Mouse (Mus musculus) limb, embryonic 11.5 days (tissue): Measurements from ENCODE around the gene Olfr433. TPM values are rescaled to one million over a fixed set of nuclear protein-coding genes. Genes with fewer than 3 reads are reported as not detected.

Experiments used
- ATAC-seq: fragments of 200-750 bp; cut with Nextera tagmentation; 2 replicates; pipeline ENCODE4 v1.8.0; 2017; ENCODE audit warnings: low read depth; ENCODE audit not compliant: insufficient number of reproducible peaks, low FRiP score, low TSS enrichment
- DNase-seq: peaks from one replicate; pipeline ENCODE4 v3.0.0-alpha.2; 2015; ENCODE audit warnings: low spot score
- H3K27ac ChIP-seq: fragments of 300-500 bp; sonication (generic); replicated peaks from 2 replicates; pipeline ENCODE4 v1.5.1; 2014; ENCODE audit warnings: low read depth, mild to moderate bottlenecking, low read length
- H3K27me3 ChIP-seq: fragments of 300-500 bp; sonication (generic); 2 replicates; pipeline ENCODE4 v1.6.1; 2014; ENCODE audit warnings: mild to moderate bottlenecking, low read length, mixed read lengths; ENCODE audit not compliant: control insufficient read depth, insufficient read depth
- H3K36me3 ChIP-seq: fragments of 300-500 bp; sonication (generic); 2 replicates; pipeline ENCODE4 v1.6.1; 2014; ENCODE audit warnings: mild to moderate bottlenecking, low read length, moderate library complexity, mixed read lengths; ENCODE audit not compliant: control insufficient read depth, insufficient read depth
- H3K4me1 ChIP-seq: fragments of 300-500 bp; sonication (generic); 2 replicates; pipeline ENCODE4 v1.6.1; 2014; ENCODE audit warnings: low read length, mixed read lengths; ENCODE audit not compliant: control insufficient read depth, insufficient read depth
- H3K4me2 ChIP-seq: fragments of 300-500 bp; sonication (generic); 2 replicates; pipeline ENCODE4 v1.6.1; 2014; ENCODE audit warnings: low read depth, mild to moderate bottlenecking, moderate library complexity; ENCODE audit not compliant: severe bottlenecking
- H3K4me3 ChIP-seq: fragments of 300-500 bp; sonication (generic); 2 replicates; pipeline ENCODE4 v1.5.1; 2014; ENCODE audit warnings: low read depth, low read length
- H3K9ac ChIP-seq: fragments of 300-500 bp; sonication (generic); 2 replicates; pipeline ENCODE4 v1.6.1; 2014; ENCODE audit warnings: mild to moderate bottlenecking, low read length
- H3K9me3 ChIP-seq: fragments of 300-500 bp; sonication (generic); 2 replicates; pipeline ENCODE4 v1.6.1; 2016; ENCODE audit warnings: low read length; ENCODE audit not compliant: control insufficient read depth
- WGBS: fragments of 180-500 bp; shearing (Covaris S2); extraction: QIAGEN DNeasy Blood & Tissue Kit; methylation state at CpG from one replicate; pipeline ENCODE4 v1.1.7; 2014; 5-methylcytosine and 5-hydroxymethylcytosine counted together
- polyA plus RNA-seq: library from polyadenylated mRNA; unstranded; fragments of >200 nt; fragmentation: Nextera tagmentation; extraction: Ambion mirVana; gene quantifications from 2 replicates; pipeline ENCODE4 v1.2.1, GENCODE M21; 2014

Olfr433 gene
- polyA plus RNA-seq, 1 experiment from 2014 or later: not detected

DNA sequence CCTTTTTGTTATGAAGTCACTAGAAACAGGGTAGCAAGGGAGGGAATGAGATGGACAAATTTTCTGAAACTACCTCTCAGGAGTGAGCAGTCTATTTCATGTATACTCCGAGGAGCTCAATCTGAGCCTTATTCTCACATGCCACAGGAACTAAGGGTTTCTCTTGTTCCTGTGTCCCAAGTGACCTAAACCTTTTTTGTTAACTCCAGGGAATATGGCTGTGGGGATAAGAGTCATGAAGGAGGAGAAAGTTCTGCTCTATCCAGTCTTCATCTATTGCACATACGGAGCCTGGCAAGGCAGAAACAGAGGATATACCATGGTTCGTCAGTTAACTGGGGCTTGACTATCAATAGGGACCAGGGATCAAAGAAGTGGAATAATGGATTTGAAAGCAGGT, 25.8 kb downstream of the Olfr433 start, which contains the start of gene Olfr430:
TSS of gene Olfr430 (plus strand) at position 301 of the 400 bp plus-strand sequence.
- Histone ChIP-seq H3K9ac (no peak within 1 kb of the TSS), H3K4me3 (no peak within 1 kb of the TSS), H3K27me3 (no peaks in the 10 kb centered on the region), H3K9me3 (no peaks in the 10 kb centered on the region), H3K27ac (no peak within 1 kb of the TSS), H3K4me2 (no peak within 1 kb of the TSS), H3K36me3 (no peaks in the 10 kb centered on the region), H3K4me1 (no peaks in the 10 kb centered on the region)
- WGBS: 94% methylated on average over 3 of the region's 3 CpGs
- ATAC-seq (no peak), DNase-seq (no peak)

DNA sequence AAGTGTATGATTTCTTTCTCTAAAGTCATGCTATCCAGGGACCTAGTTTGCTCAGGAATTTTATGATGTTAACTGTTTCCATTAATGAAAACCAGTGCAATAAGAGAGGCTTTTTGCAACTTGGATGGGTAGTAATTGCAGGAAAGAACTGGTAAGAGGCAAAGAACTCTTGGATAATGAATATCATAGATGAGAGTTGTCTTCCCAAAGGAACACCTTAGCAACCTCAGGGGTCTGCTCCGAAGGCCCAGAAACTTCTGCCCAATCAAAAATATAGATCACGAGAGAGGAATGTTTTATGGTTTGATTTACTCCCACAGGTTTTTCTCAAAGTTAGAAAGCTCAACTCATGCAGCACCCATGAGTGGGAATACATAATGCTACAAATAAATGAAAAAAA, 43.5 kb downstream of the Olfr433 start, which contains the start of gene Olfr429:
TSS of gene Olfr429 (plus strand) at position 301 of the 400 bp plus-strand sequence.
- H3K4me1 ChIP-seq: no peaks in the 10 kb centered on the region
- no peak within 1 kb of the TSS for H3K9ac ChIP-seq
- H3K4me2 ChIP-seq: no peak within 1 kb of the TSS
- H3K27me3 ChIP-seq: no peaks in the 10 kb centered on the region
- no peak within 1 kb of the TSS for H3K27ac ChIP-seq
- DNase-seq: no peak
- WGBS: 91% methylated on average over 2 of the region's 2 CpGs
- ATAC-seq: no peak
- no peaks in the 10 kb centered on the region for H3K9me3 ChIP-seq
- H3K36me3 ChIP-seq: no peaks in the 10 kb centered on the region
- H3K4me3 ChIP-seq: no peak within 1 kb of the TSS

Other genes starting within 250 kb of the Olfr433 start
- gene Ifi211, start 127.7 kb upstream of the Olfr433 start, polyA plus RNA-seq: 0.16 and 0.18 TPM in 2 replicates
- gene Mndal, start 98.2 kb upstream of the Olfr433 start, polyA plus RNA-seq: 0.32 and 1.3 TPM in 2 replicates
- gene Ifi203, start 98.0 kb upstream of the Olfr433 start, polyA plus RNA-seq: 0.04 and 0.24 TPM in 2 replicates
- not detected in 2 replicates for gene Ifi202b, start 58.0 kb upstream of the Olfr433 start, polyA plus RNA-seq
- not detected in 2 replicates for gene Ifi205, start 8.9 kb upstream of the Olfr433 start, polyA plus RNA-seq
- not detected in 2 replicates for gene Olfr432, start 8.5 kb downstream of the Olfr433 start, polyA plus RNA-seq
- not detected in 2 replicates for gene Olfr430, start 25.9 kb downstream of the Olfr433 start, polyA plus RNA-seq
- not detected in 2 replicates for gene Olfr429, start 43.6 kb downstream of the Olfr433 start, polyA plus RNA-seq
- gene Olfr427, start 56.2 kb downstream of the Olfr433 start, polyA plus RNA-seq: not detected in 2 replicates
- gene Olfr231, start 80.5 kb downstream of the Olfr433 start, polyA plus RNA-seq: not detected in 2 replicates
- gene Olfr424, start 90.8 kb downstream of the Olfr433 start, polyA plus RNA-seq: not detected in 2 replicates
- gene Olfr420, start 114.9 kb downstream of the Olfr433 start, polyA plus RNA-seq: not detected in 2 replicates
- gene Spta1, start 132.1 kb downstream of the Olfr433 start, polyA plus RNA-seq: 1.8 and 1.9 TPM in 2 replicates
- not detected in 2 replicates for gene Olfr419, start 211.4 kb downstream of the Olfr433 start, polyA plus RNA-seq